Mouse (Mus musculus) ES-E14 (cell line): Measurements from ENCODE around the gene Iqcd. TPM values are rescaled to one million over a fixed set of nuclear protein-coding genes. Genes with fewer than 3 reads are reported as not detected.

Experiments
- DNase-seq: peaks from one replicate; pipeline ENCODE4 v3.0.0-alpha.2; 2013; ENCODE audit warnings: low read depth, low spot score
- H3K27ac ChIP-seq: 2 replicates; pipeline ENCODE4 v1.5.1; 2012; ENCODE audit warnings: low read depth, mild to moderate bottlenecking, low read length, moderate library complexity, mixed read lengths; ENCODE audit not compliant: poor library complexity, insufficient read depth, severe bottlenecking
- H3K36me3 ChIP-seq: 2 replicates; pipeline ENCODE4 v1.6.1; 2012; ENCODE audit warnings: mild to moderate bottlenecking, low read length, moderate library complexity, mixed read lengths; ENCODE audit not compliant: control insufficient read depth, poor library complexity, insufficient read depth, severe bottlenecking
- H3K4me1 ChIP-seq, 2 experiments: fragments of 150-350 bp in 1 of 2; sonication (generic) in 1 of 2; 2 replicates each; pipeline ENCODE4 v1.6.1; 2012; ENCODE audit warnings: low read length in 2 of 2, mild to moderate bottlenecking in 1 of 2, mixed read lengths in 1 of 2; ENCODE audit not compliant: control insufficient read depth in 2 of 2, insufficient read depth in 2 of 2, poor library complexity in 1 of 2
- H3K4me3 ChIP-seq, 2 experiments: fragments of 150-350 bp in 1 of 2; sonication (generic) in 1 of 2; 2 replicates each; pipeline ENCODE4 v1.5.1; 2012; ENCODE audit warnings: low read length in 2 of 2, low read depth in 1 of 2, mild to moderate bottlenecking in 1 of 2, mixed read lengths in 1 of 2; ENCODE audit not compliant: insufficient read depth in 1 of 2, poor library complexity in 1 of 2, severe bottlenecking in 1 of 2
- H3K9ac ChIP-seq: 2 replicates; pipeline ENCODE4 v1.6.1; 2012; ENCODE audit warnings: low read depth, mild to moderate bottlenecking, low read length, mixed read lengths; ENCODE audit not compliant: poor library complexity, insufficient read depth, severe bottlenecking
- H3K9me3 ChIP-seq: fragments of 150-350 bp; sonication (generic); 2 replicates; pipeline ENCODE4 v1.6.1; 2012; ENCODE audit warnings: low read depth, mild to moderate bottlenecking, low read length; ENCODE audit not compliant: control insufficient read depth, insufficient read depth
- CHD2 ChIP-seq: IDR thresholded peaks from 2 replicates; pipeline ENCODE4 v1.6.1; 2014; ENCODE audit warnings: mild to moderate bottlenecking, low read depth, low read length, inconsistent platforms
- HCFC1 ChIP-seq: IDR thresholded peaks from 2 replicates; pipeline ENCODE4 v1.6.1; 2012; ENCODE audit warnings: low read length, inconsistent platforms, borderline replicate concordance; ENCODE audit not compliant: insufficient read depth
- MAFK ChIP-seq: IDR thresholded peaks from 2 replicates; pipeline ENCODE4 v1.6.1; 2014; ENCODE audit warnings: mild to moderate bottlenecking, low read depth, low read length, inconsistent platforms; ENCODE audit not compliant: insufficient read depth
- ZC3H11A ChIP-seq: IDR thresholded peaks from 2 replicates; pipeline ENCODE4 v1.6.1; 2012; ENCODE audit warnings: low read depth, mild to moderate bottlenecking, inconsistent platforms, low read length, borderline replicate concordance
- ZNF384 ChIP-seq: IDR thresholded peaks from 2 replicates; pipeline ENCODE4 v1.6.1; 2012; ENCODE audit warnings: low read depth, low read length, inconsistent platforms
- in situ Hi-C, 2 experiments: fragments of 600-800 bp; cut with MboI; formaldehyde crosslinking; loops; one replicate each; pipeline ENCODE4 v1.15.1; 2025; ENCODE audit warnings: low sequenced_read_pairs in 2 of 2, inconsistent platforms in 1 of 2; ENCODE audit not compliant: unreplicated experiment in 2 of 2
- total RNA-seq: library from RNA; depleted of rRNA; stranded (reverse); fragments of 300-350 nt; gene quantifications from 2 replicates; pipeline ENCODE4 v1.2.3, GENCODE M21; 2012; rRNA removed

The Iqcd gene
- total RNA-seq, 1 experiment: not detected

DNA sequence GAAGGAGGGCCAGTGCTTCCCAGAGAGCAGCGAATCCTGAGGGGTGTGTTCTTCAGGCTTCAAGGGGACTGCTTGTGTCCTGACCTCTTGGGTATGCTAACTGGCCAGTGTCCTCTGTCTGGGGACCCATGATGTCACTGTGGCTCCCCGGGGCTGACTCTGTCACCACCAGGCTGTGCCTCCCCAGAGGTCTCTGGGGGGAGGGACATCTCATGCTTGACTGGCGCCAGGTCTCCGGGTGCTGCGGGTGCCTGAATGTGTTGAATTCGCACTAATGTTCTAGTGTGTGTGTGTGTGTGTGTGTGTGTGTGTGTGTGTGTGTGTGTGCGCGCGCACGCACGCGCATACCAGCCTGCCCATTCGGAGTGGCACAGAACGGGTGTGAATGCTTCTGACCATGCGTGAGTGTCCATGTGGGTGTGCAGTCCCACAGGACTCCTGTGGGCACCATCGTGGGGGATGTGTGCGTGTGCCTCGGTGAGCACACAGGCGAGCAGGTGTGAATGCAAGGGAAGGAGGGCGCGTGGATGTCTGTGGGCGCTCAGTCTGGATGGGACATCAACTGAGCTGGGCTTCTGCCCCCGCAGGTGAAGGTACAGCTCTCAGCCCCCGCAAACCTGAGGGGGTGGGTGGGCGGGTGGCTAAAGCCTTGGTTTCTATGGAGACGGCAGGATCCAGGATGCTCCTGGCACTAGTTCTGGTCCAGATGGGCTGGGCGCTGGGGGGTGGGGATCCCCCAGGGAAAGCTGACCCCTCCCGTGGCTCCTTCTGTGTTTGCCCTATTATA is 64.3 kb downstream of the Iqcd start:
- no peak for DNase-seq
- no peaks in the 10 kb centered on the region for H3K36me3 ChIP-seq
- H3K9ac ChIP-seq: no peak overlapping the region
- H3K4me1 ChIP-seq: peaks cover 0 to 18% of the 10 kb centered on the region in 2 experiments; a peak in 2 of 4 replicates
- H3K4me3 ChIP-seq: no peak overlapping the region; a peak in 1 of 4 replicates
- H3K27ac ChIP-seq: no peak overlapping the region
- TF ChIP-seq CHD2 (no peak), ZNF384 (no peak), ZC3H11A (no peak), HCFC1 (no peak), MAFK (no peak)
- H3K9me3 ChIP-seq: no peaks in the 10 kb centered on the region
- in situ Hi-C loops: no loop called here

DNA sequence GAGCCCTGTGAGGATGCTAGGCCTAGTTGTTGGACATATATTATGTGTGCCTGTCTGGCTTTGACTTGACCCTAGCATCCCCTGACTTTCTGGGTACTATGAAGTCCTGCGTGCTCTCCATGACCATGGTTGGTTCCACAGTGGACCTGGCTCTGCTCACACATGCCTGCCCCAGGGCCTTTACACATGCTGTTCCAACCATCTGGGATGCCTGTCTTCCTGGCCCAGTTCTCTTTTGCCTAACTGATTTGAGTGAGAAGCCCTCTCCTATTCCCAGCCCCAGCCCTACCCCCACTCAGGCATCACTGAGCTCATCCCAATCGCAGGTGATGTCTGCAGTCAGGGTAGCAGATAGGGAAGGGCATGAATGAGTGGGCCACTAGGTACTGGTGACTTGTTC is 65.1 kb downstream of the Iqcd start:
- H3K4me3 ChIP-seq: no peak overlapping the region
- TF ChIP-seq HCFC1: no peak
- TF ChIP-seq ZC3H11A: no peak
- no peak for TF ChIP-seq MAFK
- no peak for TF ChIP-seq CHD2
- no peak for TF ChIP-seq ZNF384
- no peak for DNase-seq
- H3K4me1 ChIP-seq: peaks cover 0 to 18% of the 10 kb centered on the region in 2 experiments; a peak in 2 of 4 replicates
- H3K9me3 ChIP-seq: no peaks in the 10 kb centered on the region
- in situ Hi-C loops: no loop called here
- H3K27ac ChIP-seq: no peak overlapping the region
- H3K9ac ChIP-seq: no peak overlapping the region
- H3K36me3 ChIP-seq: no peaks in the 10 kb centered on the region

DNA sequence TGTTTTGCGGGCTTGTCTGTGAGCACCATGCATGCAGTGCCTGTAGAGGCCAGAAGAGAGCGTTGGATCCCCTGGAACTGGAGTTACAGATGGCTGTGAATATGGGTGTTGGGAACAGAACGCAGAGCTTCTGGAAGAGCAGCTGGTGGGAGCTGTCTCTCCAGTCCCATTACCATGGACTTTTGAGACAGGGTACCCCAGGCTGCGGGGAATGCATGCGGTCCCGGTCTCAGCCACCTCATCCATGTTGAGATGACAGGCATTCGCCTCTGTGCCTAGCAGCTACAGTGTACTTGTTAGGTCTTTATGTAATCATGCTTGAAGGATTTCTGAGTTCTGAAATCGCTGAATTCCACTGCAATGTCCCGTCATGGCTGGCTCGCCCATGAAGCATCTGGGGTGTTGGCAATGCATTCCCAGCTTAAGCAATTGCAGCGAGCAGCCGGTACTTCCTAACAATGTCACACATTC is 67.5 kb downstream of the Iqcd start:
- TF ChIP-seq ZC3H11A (no peak), HCFC1 (no peak), CHD2 (no peak), MAFK (no peak), ZNF384 (no peak)
- no peak for DNase-seq
- in situ Hi-C loops: no loop called here
- H3K4me3 ChIP-seq: no peak overlapping the region
- no peak overlapping the region for H3K9ac ChIP-seq
- H3K27ac ChIP-seq: no peak overlapping the region
- H3K4me1 ChIP-seq: peaks cover 0 to 12% of the 10 kb centered on the region in 2 experiments; a peak in 2 of 4 replicates
- H3K9me3 ChIP-seq: no peaks in the 10 kb centered on the region
- H3K36me3 ChIP-seq: no peaks in the 10 kb centered on the region

Other genes starting within 250 kb of the Iqcd start
- 0.13 and 0.16 TPM in 2 replicates for gene Lhx5, start 157.3 kb upstream of the Iqcd start, total RNA-seq
- gene Sdsl, start 116.2 kb upstream of the Iqcd start, total RNA-seq: 0.67 TPM in 1 of 2 replicates, not detected in the other
- gene Sds, start 112.5 kb upstream of the Iqcd start, total RNA-seq: 0.22 TPM in 1 of 2 replicates, not detected in the other
- 35.3 and 59.2 TPM in 2 replicates for gene Plbd2, start 85.4 kb upstream of the Iqcd start, total RNA-seq
- gene Slc8b1, start 77.8 kb upstream of the Iqcd start, total RNA-seq: 20.5 and 34.5 TPM in 2 replicates
- gene Tpcn1, start 343 bp upstream of the Iqcd start, total RNA-seq: 14.2 and 14.9 TPM in 2 replicates
- 20.6 and 23.7 TPM in 2 replicates for gene Rita1, start 23.6 kb downstream of the Iqcd start, total RNA-seq
- gene Ddx54, start 23.7 kb downstream of the Iqcd start, total RNA-seq: 90.7 and 108 TPM in 2 replicates
- gene Cfap73, start 45.2 kb downstream of the Iqcd start, total RNA-seq: not detected in 2 replicates
- gene Rasal1, start 59.8 kb downstream of the Iqcd start, total RNA-seq: 3.5 and 6.9 TPM in 2 replicates
- 13.6 and 29.4 TPM in 2 replicates for gene Dtx1, start 122.9 kb downstream of the Iqcd start, total RNA-seq
- gene Oas2, start 160.8 kb downstream of the Iqcd start, total RNA-seq: 0.85 and 1.3 TPM in 2 replicates
- gene Oas3, start 188.6 kb downstream of the Iqcd start, total RNA-seq: 1.6 and 2.4 TPM in 2 replicates
- 0.18 and 0.32 TPM in 2 replicates for gene Oas1e, start 206.5 kb downstream of the Iqcd start, total RNA-seq
- 1.2 and 1.6 TPM in 2 replicates for gene Oas1c, start 223.5 kb downstream of the Iqcd start, total RNA-seq